Mouse (Mus musculus): Measurements from ENCODE around the gene Gga1. TPM values are rescaled to one million over a fixed set of nuclear protein-coding genes. Genes with fewer than 3 reads are reported as not detected.
A peak's percentile ranks its signal among the peaks of the same experiment; 100 is the strongest.
"Not testable (repeated sequence)": the region's sequence is repeated elsewhere in the genome, so short reads cannot be mapped to it uniquely, and the experiment has no call there.

The Gga1 gene
- polyA plus RNA-seq, 1 experiment from 2014 or later = 49.2 TPM

GRCm38 (mm10) chr15:78868398-78868797, 8.6 kb upstream of the Gga1 start:
- H3K9me3 ChIP-seq = no peaks in the 10 kb centered on the region
- H3K4me3 ChIP-seq (replicated peaks) = no peak overlapping the region
- H3K4me2 ChIP-seq (replicated peaks) = no peak overlapping the region
- H3K27ac ChIP-seq = peak overlapping the region; percentile 71
- H3K4me1 ChIP-seq (replicated peaks) = peaks cover 6% of the 10 kb centered on the region; the same call in 1 of the 2 replicates
- H3K9ac ChIP-seq (replicated peaks) = no peak overlapping the region
- H3K27me3 ChIP-seq = no peaks in the 10 kb centered on the region; the same call in 1 of the 2 replicates
- 23% methylated on average over 9 of the region's 9 CpGs for WGBS
- H3K36me3 ChIP-seq = no peaks in the 10 kb centered on the region
- ATAC-seq = peak; percentile 66

GRCm38 (mm10) chr15:78868826-78869233, 8.2 kb upstream of the Gga1 start:
- peaks cover 6% of the 10 kb centered on the region; the same call in 1 of the 2 replicates for H3K4me1 ChIP-seq (replicated peaks)
- H3K9ac ChIP-seq (replicated peaks) = no peak overlapping the region
- WGBS = 54% methylated on average over 7 of the region's 7 CpGs
- no peaks in the 10 kb centered on the region; the same call in 1 of the 2 replicates for H3K27me3 ChIP-seq
- H3K4me2 ChIP-seq (replicated peaks) = no peak overlapping the region
- peak; percentile 62 for ATAC-seq
- no peaks in the 10 kb centered on the region for H3K9me3 ChIP-seq
- H3K27ac ChIP-seq = peak overlapping the region; percentile 71
- no peak overlapping the region for H3K4me3 ChIP-seq (replicated peaks)
- no peaks in the 10 kb centered on the region for H3K36me3 ChIP-seq

GRCm38 (mm10) chr15:78869775-78870174, 7.2 kb upstream of the Gga1 start:
- Histone ChIP-seq H3K27me3 (no peaks in the 10 kb centered on the region; the same call in 1 of the 2 replicates), H3K36me3 (no peaks in the 10 kb centered on the region), H3K4me3 (replicated peaks) (no peak overlapping the region), H3K9ac (replicated peaks) (no peak overlapping the region), H3K4me1 (replicated peaks) (peaks cover 6% of the 10 kb centered on the region; the same call in 1 of the 2 replicates), H3K4me2 (replicated peaks) (no peak overlapping the region), H3K27ac (no peak overlapping the region), H3K9me3 (no peaks in the 10 kb centered on the region)
- 31% methylated on average over 6 of the region's 6 CpGs for whole genome bisulfite sequencing
- no peak for ATAC-seq

DNA sequence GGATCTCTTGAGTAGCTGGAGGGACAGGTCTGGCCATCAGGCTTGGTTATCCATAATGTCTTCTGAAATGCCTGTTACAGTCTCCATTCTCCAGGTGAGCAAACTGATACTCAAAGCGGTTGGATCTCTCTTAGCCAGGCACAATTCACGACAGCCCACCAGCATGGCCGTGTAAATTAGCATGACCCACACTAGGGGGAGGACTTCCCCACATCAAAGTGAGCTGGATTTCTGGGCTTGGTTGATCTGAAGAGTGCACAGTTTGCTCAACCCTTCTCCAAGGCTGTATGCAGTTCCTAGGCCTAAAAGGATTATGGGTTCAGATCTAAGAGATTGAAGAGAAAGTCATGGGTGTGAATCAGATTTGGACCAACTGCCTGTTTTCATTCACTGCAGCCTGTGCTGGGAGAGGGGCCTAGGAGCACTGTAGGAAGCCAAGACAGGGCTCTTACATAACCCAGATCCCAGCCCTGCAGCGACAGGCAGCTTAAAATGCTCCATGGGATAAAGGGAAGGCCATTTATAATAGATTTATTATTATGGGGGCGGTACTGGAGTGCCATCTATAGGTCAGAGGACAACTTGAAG, 4.9 kb upstream of the Gga1 start:
- Histone ChIP-seq H3K4me2 (replicated peaks) (no peak overlapping the region), H3K27ac (no peak overlapping the region), H3K27me3 (no peaks in the 10 kb centered on the region), H3K9me3 (no peaks in the 10 kb centered on the region), H3K36me3 (no peaks in the 10 kb centered on the region), H3K4me3 (replicated peaks) (no peak overlapping the region), H3K4me1 (replicated peaks) (peaks cover 22% of the 10 kb centered on the region), H3K9ac (replicated peaks) (no peak overlapping the region)
- 50% methylated on average over 5 of the region's 5 CpGs for WGBS
- ATAC-seq = no peak

- 0 out of 2 replicates have a peak overlapping the region, but pooled peaks have one; percentile 1 for H3K9ac ChIP-seq (replicated peaks)
Measured at GRCm38 (mm10) chr15:78873803-78874435, 3.1 kb upstream of the Gga1 start.

GRCm38 (mm10) chr15:78874989-78875388, 2.0 kb upstream of the Gga1 start:
- Histone ChIP-seq H3K9ac (replicated peaks) (no peak overlapping the region), H3K4me3 (replicated peaks) (no peak overlapping the region), H3K27ac (peak overlapping the region; percentile 99; the same call in 1 of the 2 replicates), H3K4me1 (replicated peaks) (peaks cover 37% of the 10 kb centered on the region), H3K9me3 (no peaks in the 10 kb centered on the region), H3K27me3 (no peaks in the 10 kb centered on the region), H3K36me3 (0 out of 2 replicates have a peak, but pooled peaks cover 1% of the 10 kb centered on the region), H3K4me2 (replicated peaks) (no peak overlapping the region)
- ATAC-seq = no peak
- 73% methylated on average over 8 of the region's 8 CpGs for WGBS

More at GRCm38 (mm10) chr15:78873803-78874435, 3.1 kb upstream of the Gga1 start:
- Histone ChIP-seq H3K4me2 (replicated peaks) (no peak overlapping the region), H3K27ac (no peak overlapping the region), H3K36me3 (no peaks in the 10 kb centered on the region), H3K4me3 (replicated peaks) (no peak overlapping the region), H3K9me3 (no peaks in the 10 kb centered on the region), H3K4me1 (replicated peaks) (peaks cover 26% of the 10 kb centered on the region), H3K27me3 (no peaks in the 10 kb centered on the region)
- 51% methylated on average over 13 of the region's 13 CpGs for WGBS
- no peak for ATAC-seq

GRCm38 (mm10) chr15:78875537-78875936, 1.5 kb upstream of the Gga1 start:
- H3K9me3 ChIP-seq = no peaks in the 10 kb centered on the region
- H3K4me3 ChIP-seq (replicated peaks) = peak overlapping the region; percentile 78; the same call in 1 of the 2 replicates
- no peak for ATAC-seq
- H3K4me1 ChIP-seq (replicated peaks) = peaks cover 39% of the 10 kb centered on the region
- H3K9ac ChIP-seq (replicated peaks) = 0 out of 2 replicates have a peak overlapping the region, but pooled peaks have one; percentile 87
- no peaks in the 10 kb centered on the region for H3K27me3 ChIP-seq
- WGBS = 78% methylated on average over 5 of the region's 5 CpGs
- H3K4me2 ChIP-seq (replicated peaks) = peak overlapping the region; percentile 83
- peak overlapping the region; percentile 99 for H3K27ac ChIP-seq
- H3K36me3 ChIP-seq = 0 out of 2 replicates have a peak, but pooled peaks cover 5% of the 10 kb centered on the region

DNA sequence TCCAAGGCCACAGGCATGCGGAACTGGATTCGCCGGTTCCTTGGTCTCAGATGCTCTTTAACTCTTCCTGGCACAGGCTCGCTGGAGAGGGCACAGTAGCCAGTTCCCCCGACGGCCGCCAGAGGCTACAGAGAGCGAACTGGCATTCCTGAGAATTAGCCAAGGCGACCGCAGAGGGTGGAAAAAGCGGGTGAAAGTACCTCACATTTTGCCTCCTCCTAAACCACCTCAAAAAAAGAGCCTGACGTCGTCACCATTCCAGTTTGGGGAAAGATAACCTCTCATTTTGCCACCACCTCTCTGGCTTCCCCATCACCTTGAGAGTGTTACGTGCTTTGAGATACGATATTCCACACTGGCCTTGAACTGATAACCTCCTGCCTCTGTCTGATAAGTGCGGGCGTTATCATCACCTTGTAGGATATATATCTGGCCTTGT, 713 bp upstream of the Gga1 start:
- 3% methylated on average over 17 of the region's 17 CpGs for WGBS
- Histone ChIP-seq H3K4me3 (replicated peaks) (peak overlapping the region; percentile 78), H3K27ac (peak overlapping the region; percentile 99), H3K4me2 (replicated peaks) (peak overlapping the region; percentile 83), H3K9me3 (no peaks in the 10 kb centered on the region), H3K36me3 (peaks cover 12% of the 10 kb centered on the region), H3K4me1 (replicated peaks) (peaks cover 39% of the 10 kb centered on the region), H3K27me3 (no peaks in the 10 kb centered on the region), H3K9ac (replicated peaks) (peak overlapping the region; percentile 87)
- ATAC-seq = peak; percentile 48

- Histone ChIP-seq H3K4me1 (replicated peaks) (peaks cover 39% of the 10 kb centered on the region), H3K4me2 (replicated peaks) (peak overlapping the region; percentile 83), H3K9ac (replicated peaks) (peak overlapping the region; percentile 87), H3K4me3 (replicated peaks) (peak overlapping the region; percentile 78), H3K27ac (peak overlapping the region; percentile 99), H3K9me3 (no peaks in the 10 kb centered on the region), H3K36me3 (peaks cover 28% of the 10 kb centered on the region), H3K27me3 (no peaks in the 10 kb centered on the region)
- under 1% methylated on average over 17 of the region's 17 CpGs for WGBS
- peak; percentile 57 for ATAC-seq
Measured at GRCm38 (mm10) chr15:78877810-78878390, 910 bp downstream of the Gga1 start.

DNA sequence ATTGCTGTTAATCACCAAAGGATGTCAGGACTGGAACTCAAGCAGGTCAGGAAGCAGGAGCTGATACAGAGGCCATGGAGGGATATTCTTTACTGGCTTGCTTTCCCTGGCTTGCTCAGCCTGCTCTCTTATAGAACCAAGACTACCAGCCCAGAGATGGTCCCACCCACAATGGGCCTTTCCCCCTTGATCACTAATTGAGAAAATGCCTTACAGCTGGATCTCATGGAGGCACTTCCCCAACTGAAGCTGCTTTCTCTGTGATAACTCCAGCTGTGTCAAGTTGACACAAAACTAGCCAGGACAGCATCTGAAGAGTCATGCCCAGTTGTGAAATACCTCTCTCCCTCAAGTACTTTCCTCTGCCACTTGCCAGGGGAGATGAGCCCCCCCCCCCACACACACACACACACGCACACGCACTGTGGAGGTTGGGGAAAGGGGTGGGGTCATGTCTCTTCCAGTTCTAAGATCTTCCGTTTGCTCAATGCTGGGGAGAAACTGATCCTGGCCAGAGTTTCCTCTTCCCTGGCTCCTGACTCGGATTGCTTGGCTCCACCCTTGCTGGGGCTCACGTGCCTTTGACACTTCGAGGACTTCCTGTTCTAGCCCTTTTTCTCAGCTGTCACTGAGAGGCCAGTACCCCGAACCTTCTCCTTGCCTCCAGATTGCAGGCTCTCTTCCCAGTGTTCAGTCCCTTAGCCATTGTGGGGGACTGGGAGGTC, 2.0 kb downstream of the Gga1 start:
- ATAC-seq; H3K27me3 ChIP-seq; H3K4me3 ChIP-seq (replicated peaks); H3K9me3 ChIP-seq; H3K27ac ChIP-seq: not testable (repeated sequence)
- Histone ChIP-seq H3K4me1 (replicated peaks) (peaks cover 39% of the 10 kb centered on the region), H3K9ac (replicated peaks) (0 out of 2 replicates have a peak overlapping the region, but pooled peaks have one; percentile 36), H3K4me2 (replicated peaks) (peak overlapping the region; percentile 83), H3K36me3 (peaks cover 39% of the 10 kb centered on the region)
- WGBS = 76% methylated on average over 7 of the region's 7 CpGs

DNA sequence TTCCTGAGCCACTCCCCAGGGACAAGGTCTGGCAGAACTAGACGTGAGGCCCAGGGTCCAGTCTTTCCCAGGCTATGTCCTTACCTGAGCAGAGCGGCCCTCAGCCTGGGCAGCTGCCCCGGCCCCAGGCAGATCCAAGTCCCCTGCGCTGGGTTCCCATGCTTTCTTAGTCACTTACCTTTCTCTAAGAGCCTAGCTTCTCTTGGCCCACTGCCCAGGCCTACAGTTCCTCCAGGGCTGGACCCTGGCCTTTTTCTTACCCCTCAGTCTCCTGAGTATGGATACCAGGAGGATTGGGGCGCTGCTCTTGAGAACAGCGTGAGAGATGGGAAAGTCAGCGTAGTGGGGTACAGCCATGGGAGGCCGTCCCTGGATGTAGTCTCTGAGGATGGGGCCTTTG, 3.4 kb downstream of the Gga1 start:
- H3K27me3 ChIP-seq = no peaks in the 10 kb centered on the region
- no peaks in the 10 kb centered on the region for H3K9me3 ChIP-seq
- no peak overlapping the region for H3K4me2 ChIP-seq (replicated peaks)
- H3K4me1 ChIP-seq (replicated peaks) = peaks cover 35% of the 10 kb centered on the region
- peak overlapping the region; percentile 8; the same call in 1 of the 2 replicates for H3K9ac ChIP-seq (replicated peaks)
- H3K4me3 ChIP-seq (replicated peaks) = no peak overlapping the region
- WGBS = 95% methylated on average over 8 of the region's 8 CpGs
- no peak for ATAC-seq
- H3K36me3 ChIP-seq = peaks cover 52% of the 10 kb centered on the region
- H3K27ac ChIP-seq = no peak overlapping the region
